Mouse (Mus musculus) hematopoietic stem cell, adult 5-6 weeks (primary cell): Measurements from ENCODE around the gene Olfr10. TPM values are rescaled to one million over a fixed set of nuclear protein-coding genes. Genes with fewer than 3 reads are reported as not detected.
"Not testable (repeated sequence)": the region's sequence is repeated elsewhere in the genome, so short reads cannot be mapped to it uniquely, and the experiment has no call there.

Experiments
- ATAC-seq, 2 experiments: fragments of 125-278 bp in 1 of 2; replicated peaks in 1 of 2; 2 replicates each; pipeline ENCODE4 v1.8.0; 2016 to 2017; ENCODE audit warnings: inconsistent platforms in 2 of 2, mild to moderate bottlenecking in 2 of 2, moderate number of reproducible peaks in 2 of 2, low read depth in 1 of 2, moderate TSS enrichment in 1 of 2; ENCODE audit not compliant: low FRiP score in 2 of 2, poor library complexity in 2 of 2, severe bottlenecking in 2 of 2, insufficient read depth in 1 of 2, low TSS enrichment in 1 of 2
- total RNA-seq: library from RNA; stranded (forward); fragments of 172-1452, 232-1000 nt; gene quantifications from 2 replicates; pipeline ENCODE4 v1.2.3, GENCODE M21; 2017

Olfr10 gene
- total RNA-seq, 1 experiment from 2014 or later = not detected

DNA sequence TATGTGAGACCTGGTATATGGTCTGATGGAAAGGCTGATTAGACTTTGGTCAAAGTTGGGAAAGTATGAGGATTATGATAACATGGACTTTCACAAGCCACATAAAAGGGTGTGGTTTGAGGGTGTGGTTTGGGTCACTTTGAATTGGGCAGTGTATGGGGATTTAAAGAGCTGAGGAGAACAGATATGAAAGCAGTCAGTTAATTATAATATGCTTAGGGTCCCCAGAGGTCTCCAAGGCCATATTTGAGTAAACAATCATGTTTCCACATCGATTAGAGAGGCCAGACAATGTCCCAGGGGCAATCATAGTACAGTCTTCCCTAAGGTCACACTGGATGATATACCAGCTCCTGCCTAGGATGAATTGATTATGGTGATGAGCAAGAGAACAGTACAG is 19.6 kb upstream of the Olfr10 start, which contains the start of gene Olfr1392:
Gene Olfr1392, plus strand, starts transcription at position 301 of the 400 bp plus-strand sequence.
- ATAC-seq = not testable (repeated sequence)

DNA sequence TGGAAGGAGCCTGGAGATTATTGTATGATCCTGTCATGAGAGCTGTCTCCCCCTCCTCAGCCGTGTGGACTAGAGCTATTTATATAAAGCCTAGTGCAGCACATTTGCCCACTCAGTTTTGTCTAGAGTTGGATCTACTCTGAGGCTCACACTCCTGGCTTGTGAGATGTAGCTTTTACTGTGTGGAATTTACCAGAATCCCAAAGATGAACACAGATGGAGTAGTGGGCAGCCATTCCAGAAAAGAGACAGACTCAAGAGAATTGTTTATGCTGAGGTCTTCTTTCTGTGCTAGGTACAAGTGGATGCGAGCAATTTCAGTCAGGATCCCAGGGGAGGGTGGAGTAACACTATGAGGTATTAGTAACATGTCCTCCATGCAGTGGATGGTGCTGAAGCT is 17.3 kb upstream of the Olfr10 start:
- ATAC-seq = no peak

DNA sequence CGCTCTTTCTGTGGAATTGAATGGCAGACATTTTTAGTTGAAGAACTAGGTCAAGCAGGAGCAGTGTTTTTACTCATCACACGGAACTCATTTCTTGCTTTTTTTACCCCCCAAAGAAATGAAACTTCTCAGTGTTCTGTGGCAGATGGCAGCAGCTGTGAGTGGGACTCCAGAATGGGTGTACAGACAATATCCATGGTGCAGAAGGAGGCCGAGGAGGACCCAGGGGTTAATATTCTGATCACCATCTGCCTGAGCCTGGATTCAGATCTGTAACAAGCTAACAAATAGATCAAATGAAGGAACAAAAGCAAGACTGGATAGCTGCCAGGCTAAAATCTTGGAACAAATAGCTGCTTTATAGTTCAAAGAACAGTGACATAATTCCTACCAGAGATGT is 11.8 kb upstream of the Olfr10 start:
- no peak for ATAC-seq

DNA sequence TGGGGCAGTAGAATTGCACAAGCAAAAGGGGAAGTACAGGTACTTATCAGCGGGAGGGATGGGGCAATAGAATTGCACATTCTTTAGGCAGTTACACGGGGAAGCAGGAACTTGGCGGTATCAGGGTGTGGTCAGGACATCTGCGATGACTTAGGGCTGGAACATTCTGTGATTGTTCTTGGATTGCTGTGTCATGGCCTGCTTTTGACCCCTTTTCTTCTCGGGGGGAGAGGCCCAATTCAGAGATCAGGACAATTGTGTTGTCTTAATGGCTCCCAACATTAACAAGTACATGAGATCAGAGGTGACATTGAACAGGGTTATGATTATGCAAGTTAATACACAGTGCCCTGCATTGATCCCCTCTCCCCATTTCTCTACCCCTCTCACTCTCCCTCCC is 4.0 kb downstream of the Olfr10 start:
- not testable (repeated sequence) for ATAC-seq

DNA sequence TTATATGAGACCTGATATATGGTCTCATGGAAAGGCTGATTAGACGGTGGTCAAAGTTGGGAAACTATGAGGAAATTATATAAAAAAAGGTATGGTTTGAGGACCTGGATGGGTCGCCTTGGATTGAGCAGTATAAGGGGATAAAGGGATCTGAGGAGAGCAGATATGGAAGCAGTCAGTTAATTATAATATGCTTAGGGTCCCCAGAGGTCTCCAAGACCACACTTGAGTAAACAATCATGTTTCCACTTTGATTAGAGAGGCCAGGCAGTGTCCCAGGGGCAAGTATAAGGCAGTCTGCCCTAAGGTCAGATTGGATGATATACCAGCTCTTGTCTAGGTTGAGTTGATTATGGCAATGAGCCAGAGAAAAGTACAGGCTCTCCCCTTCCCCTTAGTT is 17.9 kb downstream of the Olfr10 start, which contains the start of gene Olfr1391:
Gene Olfr1391, plus strand, starts transcription at position 301 of the 400 bp plus-strand sequence.
- no peak for ATAC-seq

DNA sequence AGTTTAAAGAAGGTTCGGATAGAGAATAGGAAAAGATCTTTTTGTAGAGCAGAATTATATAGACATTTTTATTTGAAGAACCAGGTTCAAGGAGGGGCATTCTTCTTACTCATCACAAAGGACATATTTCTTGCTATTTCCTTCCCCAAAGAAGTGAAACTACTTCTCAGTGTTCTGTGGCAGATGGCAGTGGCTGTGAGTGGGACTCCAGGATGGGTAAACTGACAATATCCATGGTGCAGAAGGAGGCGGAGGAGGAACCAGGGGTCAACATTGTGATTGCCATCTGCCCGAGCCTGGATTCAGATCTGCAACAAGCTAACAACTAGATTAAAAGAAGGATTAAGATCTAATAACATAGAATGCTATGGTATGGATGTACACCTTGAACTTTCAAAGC is 22.2 kb downstream of the Olfr10 start:
- ATAC-seq = no peak

DNA sequence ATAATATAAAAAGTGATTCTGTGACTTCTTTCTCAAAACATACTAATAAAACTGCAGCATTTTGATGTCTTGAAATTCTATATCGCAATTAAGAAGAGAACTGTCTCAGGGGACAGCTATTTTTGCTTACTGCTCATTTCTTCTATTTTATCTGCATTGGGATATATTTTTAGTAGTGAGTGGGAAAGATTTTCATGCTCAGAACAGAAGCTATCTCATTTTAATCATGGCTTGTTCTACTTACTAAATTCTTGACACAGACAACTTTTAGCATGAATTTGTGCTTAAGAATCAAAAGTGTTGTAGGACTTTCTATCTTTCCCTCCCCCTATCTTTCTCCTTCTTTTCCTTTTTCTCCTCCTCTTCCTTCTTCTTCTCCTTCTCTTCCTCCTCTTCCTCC is 25.1 kb downstream of the Olfr10 start:
- ATAC-seq = no peak

DNA sequence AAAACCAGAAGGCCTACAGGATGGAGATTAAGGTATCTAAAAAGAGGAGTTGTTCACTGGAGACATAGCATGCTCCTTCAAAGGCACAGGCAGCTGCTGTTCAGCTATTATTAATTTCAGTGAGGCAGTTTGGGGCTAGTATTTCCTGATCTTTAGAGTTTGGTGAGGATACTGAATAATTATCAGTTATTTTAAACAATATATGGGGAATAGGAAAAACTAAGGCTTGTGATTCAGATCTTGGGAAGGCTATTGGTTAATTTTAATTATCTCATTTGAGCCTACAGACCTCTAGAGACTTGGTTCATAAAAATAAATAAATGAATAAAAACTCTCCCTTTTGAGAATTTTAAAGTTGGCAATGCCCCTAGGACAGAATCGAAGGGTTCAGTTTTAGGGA is 30.3 kb downstream of the Olfr10 start, which contains the start of gene Olfr1390:
Gene Olfr1390, plus strand, starts transcription at position 301 of the 400 bp plus-strand sequence.
- ATAC-seq = no peak

DNA sequence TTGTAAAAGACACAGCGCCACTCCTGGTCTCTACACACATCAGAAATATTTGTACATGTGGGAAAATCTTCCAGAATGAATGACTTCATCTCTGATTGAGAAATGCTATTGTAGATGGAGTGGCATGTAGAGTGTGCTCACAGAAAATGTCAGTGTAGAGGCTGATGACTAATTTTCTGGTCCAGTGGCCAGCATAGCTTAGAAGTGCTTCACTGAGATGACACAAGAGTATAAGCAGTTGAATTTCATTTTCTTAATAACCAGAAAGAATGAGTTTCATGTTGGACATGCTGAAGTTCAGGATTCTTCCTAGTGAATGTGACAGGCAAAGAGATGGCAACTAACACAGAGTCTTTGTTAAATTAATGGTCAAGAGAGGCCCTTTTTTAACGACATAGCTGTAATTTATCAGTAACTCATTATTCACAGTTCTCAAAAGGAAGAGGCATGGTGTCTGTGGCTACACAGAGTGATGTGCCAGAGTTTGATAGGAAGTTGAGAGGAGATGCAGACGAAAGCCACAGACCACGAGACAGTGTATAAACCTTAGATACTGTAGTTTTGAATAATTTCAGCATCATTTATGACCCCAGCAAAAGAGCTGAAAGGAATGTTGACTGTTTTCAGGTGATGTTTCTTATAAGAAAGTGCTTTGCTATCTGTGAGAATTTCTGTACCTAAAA is 32.8 kb downstream of the Olfr10 start:
- ATAC-seq = no peak

Other genes with a start within 250 kb of the Olfr10 start
- 551 and 622 TPM in 2 replicates for gene Tgtp2, start 240.5 kb upstream of the Olfr10 start, total RNA-seq
- 57.2 and 82.0 TPM in 2 replicates for gene Ifi47, start 228.2 kb upstream of the Olfr10 start, total RNA-seq
- gene Olfr1396, start 189.9 kb upstream of the Olfr10 start, total RNA-seq = not detected in 2 replicates
- gene Olfr1395, start 162.5 kb upstream of the Olfr10 start, total RNA-seq = not detected in 2 replicates
- gene Olfr1394, start 150.4 kb upstream of the Olfr10 start, total RNA-seq = not detected in 2 replicates
- gene Btnl9, start 117.6 kb upstream of the Olfr10 start, total RNA-seq = 6.8 and 8.8 TPM in 2 replicates
- gene Zfp62, start 101.4 kb upstream of the Olfr10 start, total RNA-seq = 144 and 155 TPM in 2 replicates
- gene Mgat1, start 60.5 kb upstream of the Olfr10 start, total RNA-seq = 50.9 and 100 TPM in 2 replicates
- gene Olfr1393, start 26.4 kb upstream of the Olfr10 start, total RNA-seq = not detected in 2 replicates
- gene Olfr1392, start 19.5 kb upstream of the Olfr10 start, total RNA-seq = not detected in 2 replicates
- gene Olfr1391, start 18.0 kb downstream of the Olfr10 start, total RNA-seq = not detected in 2 replicates
- gene Olfr1390, start 30.4 kb downstream of the Olfr10 start, total RNA-seq = not detected in 2 replicates
- not detected in 2 replicates for gene Olfr1389, start 118.3 kb downstream of the Olfr10 start, total RNA-seq
- 0.13 and 0.15 TPM in 2 replicates for gene Olfr1388, start 131.9 kb downstream of the Olfr10 start, total RNA-seq
- gene Olfr1387, start 150.6 kb downstream of the Olfr10 start, total RNA-seq = not detected in 2 replicates
- gene Olfr1386, start 160.3 kb downstream of the Olfr10 start, total RNA-seq = not detected in 2 replicates
- gene Olfr1385, start 184.3 kb downstream of the Olfr10 start, total RNA-seq = not detected in 2 replicates
- gene Olfr1384, start 202.0 kb downstream of the Olfr10 start, total RNA-seq = not detected in 2 replicates
- not detected in 2 replicates for gene Olfr1383, start 214.9 kb downstream of the Olfr10 start, total RNA-seq
- not detected in 2 replicates for gene Olfr1382, start 223.5 kb downstream of the Olfr10 start, total RNA-seq
- gene Olfr1381, start 238.7 kb downstream of the Olfr10 start, total RNA-seq = not detected in 2 replicates